ENCODE assay signal across 9 mouse cellular contexts in the genomic region with DNA sequence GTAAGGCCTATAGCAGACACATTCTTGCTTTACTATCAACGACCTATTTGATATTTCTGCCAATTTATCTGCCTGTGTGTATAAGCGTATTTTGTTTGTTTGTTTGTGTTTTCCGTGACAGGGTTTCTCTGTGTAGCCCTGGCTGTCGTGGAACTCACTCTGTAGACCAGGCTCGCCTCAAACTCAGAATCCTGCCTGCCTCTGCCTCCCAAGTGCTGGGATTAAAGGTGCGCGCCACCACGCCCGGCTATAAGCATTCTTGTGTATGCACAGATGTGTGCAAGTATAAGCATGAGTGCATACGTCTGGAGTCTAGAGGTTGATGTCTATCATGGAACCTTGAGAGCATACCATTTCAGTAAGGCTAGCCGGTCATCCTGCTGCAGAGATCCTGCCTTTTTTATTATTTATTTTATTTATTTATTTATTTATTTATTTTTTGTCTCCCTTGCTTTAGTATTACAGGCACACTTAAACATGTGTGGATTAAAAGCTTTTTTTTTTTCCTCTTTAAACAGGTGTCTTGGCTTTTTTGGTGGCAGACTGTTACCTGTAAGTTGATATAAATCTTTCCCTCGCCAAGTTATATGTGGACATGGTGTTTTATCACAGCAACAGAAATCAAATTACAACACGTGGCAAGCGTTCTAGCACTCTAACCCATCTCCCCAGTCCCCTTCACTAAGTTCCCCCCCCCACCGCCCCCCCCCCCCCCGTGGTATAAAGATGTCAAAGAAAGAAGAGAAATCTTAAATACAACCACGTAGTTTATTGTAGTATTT. TPM values are rescaled to one million over a fixed set of nuclear protein-coding genes. Genes with fewer than 3 reads are reported as not detected.
DNase-seq lines count a peak whose midpoint lies in the region; ATAC-seq and TF ChIP-seq lines count a peak whose summit lies in the region.
"Had no signal": no experiment of that assay in that cellular context is flagged by ENCODE, and none has a peak within 500 bp of the region (broad histone marks: within the 10 kb centered on the region; RNA-seq: fewer than 3 reads in every experiment).

No protein-coding gene starts in this region.

- no peak for TF ChIP-seq CTCF in gastrocnemius, adult 2 months (IDR thresholded peaks at IDR 0.05)
- no peak for TF ChIP-seq CTCF in E14TG2a.4 (conservative IDR thresholded peaks at IDR 0.05; ENCODE audit: low read length)
- no peak for TF ChIP-seq CTCF in forebrain, postnatal 0 days (IDR thresholded peaks at IDR 0.05; ENCODE audit: low read depth)

- no peaks in the 10 kb centered on the region for H3K36me3 ChIP-seq in E14TG2a.4 (ENCODE audit: insufficient read depth, low read length)
- H3K36me3 ChIP-seq in forebrain, postnatal 0 days (ENCODE audit: insufficient read depth): no peaks in the 10 kb centered on the region
- no peaks in the 10 kb centered on the region for H3K36me3 ChIP-seq in liver, embryonic 16.5 days (ENCODE audit: control insufficient read depth, insufficient read depth)

- ATAC-seq in forebrain, postnatal 0 days: no peak
- no peak for ATAC-seq in liver, embryonic 16.5 days (ENCODE audit: low read depth)

- H3K27me3 ChIP-seq in E14TG2a.4 (ENCODE audit: insufficient read depth, low read length): peaks cover 3% of the 10 kb centered on the region
- no peaks in the 10 kb centered on the region for H3K27me3 ChIP-seq in forebrain, postnatal 0 days (ENCODE audit: insufficient read depth, low read length)
- H3K27me3 ChIP-seq in liver, embryonic 16.5 days (ENCODE audit: control insufficient read depth, insufficient read depth, low read depth, low read length): no peaks in the 10 kb centered on the region

- WGBS in forebrain, postnatal 0 days: 59% methylated on average over 17 of the region's 17 CpGs
- WGBS in liver, embryonic 16.5 days (ENCODE audit: insufficient replicate concordance): 48% methylated on average over 17 of the region's 17 CpGs

- intact Hi-C loops in gastrocnemius, adult 2 months (cut with DNase I): no loop called here

- peak overlapping the region; percentile 79 for H3K9ac ChIP-seq in forebrain, postnatal 0 days
- H3K9ac ChIP-seq in liver, embryonic 16.5 days (ENCODE audit: low read depth, low read length): peak overlapping the region; percentile 94

- DNase-seq in gastrocnemius, adult 2 months: no peak
- no peak for DNase-seq in gastrocnemius, postnatal 25 days
- no peak for DNase-seq in forebrain, postnatal 0 days
- no peak for DNase-seq in adrenal gland, postnatal 25 days
- no peak for DNase-seq in adrenal gland, adult 18-20 months (ENCODE audit: low spot score in 2 of 2)
- DNase-seq in layer of hippocampus, adult 11-12 months (ENCODE audit: low spot score): no peak

- peaks cover 20% of the 10 kb centered on the region for H3K4me1 ChIP-seq in E14TG2a.4 (replicated peaks; ENCODE audit: low read depth, low read length)
- 0 out of 2 replicates have a peak, but pooled peaks cover 5% of the 10 kb centered on the region for H3K4me1 ChIP-seq in forebrain, postnatal 0 days (ENCODE audit: insufficient read depth)
- peaks cover 13% of the 10 kb centered on the region for H3K4me1 ChIP-seq in liver, embryonic 16.5 days (ENCODE audit: control insufficient read depth, low read depth, low read length)

- no peaks in the 10 kb centered on the region for H3K9me3 ChIP-seq in E14TG2a.4 (ENCODE audit: low read length)
- no peaks in the 10 kb centered on the region for H3K9me3 ChIP-seq in forebrain, postnatal 0 days (ENCODE audit: low read length)
- H3K9me3 ChIP-seq in liver, embryonic 16.5 days (replicated peaks; ENCODE audit: control insufficient read depth, low read length): no peaks in the 10 kb centered on the region

- peak overlapping the region; percentile 73 for H3K4me2 ChIP-seq in forebrain, postnatal 0 days (ENCODE audit: low read depth)
- H3K4me2 ChIP-seq in liver, embryonic 16.5 days (ENCODE audit: low read depth, low read length): peak overlapping the region; percentile 64

- peak overlapping the region; percentile 89 for H3K4me3 ChIP-seq in gastrocnemius, adult 2 months
- H3K4me3 ChIP-seq in E14TG2a.4 (replicated peaks; ENCODE audit: low read length): peak overlapping the region; percentile 88
- peak overlapping the region; percentile 78 for H3K4me3 ChIP-seq in forebrain, postnatal 0 days (ENCODE audit: low read depth, low read length)
- H3K4me3 ChIP-seq in liver, embryonic 16.5 days (ENCODE audit: low read depth, low read length): peak overlapping the region; percentile 93

- peak overlapping the region; percentile 98 for H3K27ac ChIP-seq in gastrocnemius, adult 2 months
- no peak overlapping the region for H3K27ac ChIP-seq in forebrain, postnatal 0 days (ENCODE audit: low read depth, low read length)
- peak overlapping the region; percentile 98 for H3K27ac ChIP-seq in liver, embryonic 16.5 days (ENCODE audit: low read length)

RNA-seq across cellular contexts. Expression of gene Cdk8, which starts 1.0 kb away (rescaled TPM):
- total RNA-seq in gastrocnemius, adult 2 months (2021): 10 to 100 TPM; 16.8 to 17.6 TPM
- 10 to 100 TPM; 15.1 to 15.5 TPM for total RNA-seq in gastrocnemius, postnatal 25 days (2021)
- 44.6 and 48.8 TPM in 2 replicates for total RNA-seq in forebrain, postnatal 0 days (2014; rRNA removed)
- 9.7 and 13.1 TPM in 2 replicates for polyA plus RNA-seq in forebrain, postnatal 0 days (2015; fragmentation: Nextera tagmentation; extraction: Ambion mirVana)
- polyA plus RNA-seq in liver, embryonic 16.5 days (2015; fragmentation: Nextera tagmentation; extraction: Ambion mirVana): 11.5 and 11.8 TPM in 2 replicates
- 107 and 135 TPM in 2 replicates for total RNA-seq in adrenal gland, postnatal 25 days (2021)
- total RNA-seq in adrenal gland, adult 18-20 months (2021): 10 to 100 TPM; 43.5 to 91.1 TPM

RNA-seq across cellular contexts. Expression of gene Rnf6, which starts 8.7 kb away (rescaled TPM):
- total RNA-seq in gastrocnemius, adult 2 months (2021): 10 to 100 TPM; 40.9 to 41.5 TPM
- total RNA-seq in gastrocnemius, postnatal 25 days (2021): 10 to 100 TPM; 31.6 to 40.1 TPM
- total RNA-seq in forebrain, postnatal 0 days (2014; rRNA removed): 13.7 and 16.5 TPM in 2 replicates
- polyA plus RNA-seq in forebrain, postnatal 0 days (2015; fragmentation: Nextera tagmentation; extraction: Ambion mirVana): 16.6 and 22.1 TPM in 2 replicates
- 28.0 and 30.9 TPM in 2 replicates for polyA plus RNA-seq in liver, embryonic 16.5 days (2015; fragmentation: Nextera tagmentation; extraction: Ambion mirVana)
- 69.2 and 69.8 TPM in 2 replicates for total RNA-seq in adrenal gland, postnatal 25 days (2021)
- total RNA-seq in adrenal gland, adult 18-20 months (2021): 10 to 100 TPM; 47.2 to 74.5 TPM

RNA-seq across cellular contexts. Expression of gene 1700001J03Rik, which starts 45.0 kb away (rescaled TPM):
- total RNA-seq in gastrocnemius, adult 2 months (2021): 1 to 10 TPM in 1 of 2 experiments, under 1 TPM in 1; 0.79 to 1.4 TPM
- total RNA-seq in gastrocnemius, postnatal 25 days (2021): 1 to 10 TPM; 1.3 to 1.4 TPM
- not detected in 2 replicates for total RNA-seq in forebrain, postnatal 0 days (2014; rRNA removed)
- polyA plus RNA-seq in forebrain, postnatal 0 days (2015; fragmentation: Nextera tagmentation; extraction: Ambion mirVana): not detected in 2 replicates
- polyA plus RNA-seq in liver, embryonic 16.5 days (2015; fragmentation: Nextera tagmentation; extraction: Ambion mirVana): not detected in 2 replicates
- total RNA-seq in adrenal gland, postnatal 25 days (2021): 2.1 TPM in 1 of 2 replicates, not detected in the other
- under 1 TPM; 0.73 to 0.99 TPM for total RNA-seq in adrenal gland, adult 18-20 months (2021)
- total RNA-seq: neutrophil, adult 5-6 weeks had no signal

RNA-seq across cellular contexts. Expression of gene Gm6309, which starts 59.5 kb away (rescaled TPM):
- total RNA-seq in gastrocnemius, adult 2 months (2021): not detected
- total RNA-seq in gastrocnemius, postnatal 25 days (2021): not detected
- total RNA-seq in forebrain, postnatal 0 days (2014; rRNA removed): not detected in 2 replicates
- not detected in 2 replicates for polyA plus RNA-seq in forebrain, postnatal 0 days (2015; fragmentation: Nextera tagmentation; extraction: Ambion mirVana)
- not detected in 2 replicates for polyA plus RNA-seq in liver, embryonic 16.5 days (2015; fragmentation: Nextera tagmentation; extraction: Ambion mirVana)
- not detected in 2 replicates for total RNA-seq in adrenal gland, postnatal 25 days (2021)
- total RNA-seq in adrenal gland, adult 18-20 months (2021): not detected
- total RNA-seq: neutrophil, adult 5-6 weeks had no signal
